Mouse (Mus musculus): ENCODE results near the gene Ift74. TPM values are rescaled to one million over a fixed set of nuclear protein-coding genes. Genes with fewer than 3 reads are reported as not detected.
"Not testable (repeated sequence)": the region's sequence is repeated elsewhere in the genome, so short reads cannot be mapped to it uniquely, and the experiment has no call there.

Gene Ift74
- total RNA-seq (2017) = 3.9 and 7.2 TPM in 2 replicates

- ATAC-seq (ENCODE audit: extremely low read depth, insufficient number of reproducible peaks, low FRiP score, poor library complexity, severe bottlenecking) = peak; percentile 100
These were observed at the start of gene Ift74 for GRCm38 (mm10) chr4:94613972-94614626. Ift74 (plus strand) TSS chr4:94614491.

GRCm38 (mm10) chr4:94572677-94573076, 41.6 kb upstream of the Ift74 start:
- no peak for ATAC-seq (ENCODE audit: extremely low read depth, insufficient number of reproducible peaks, low FRiP score, poor library complexity, severe bottlenecking)

DNA sequence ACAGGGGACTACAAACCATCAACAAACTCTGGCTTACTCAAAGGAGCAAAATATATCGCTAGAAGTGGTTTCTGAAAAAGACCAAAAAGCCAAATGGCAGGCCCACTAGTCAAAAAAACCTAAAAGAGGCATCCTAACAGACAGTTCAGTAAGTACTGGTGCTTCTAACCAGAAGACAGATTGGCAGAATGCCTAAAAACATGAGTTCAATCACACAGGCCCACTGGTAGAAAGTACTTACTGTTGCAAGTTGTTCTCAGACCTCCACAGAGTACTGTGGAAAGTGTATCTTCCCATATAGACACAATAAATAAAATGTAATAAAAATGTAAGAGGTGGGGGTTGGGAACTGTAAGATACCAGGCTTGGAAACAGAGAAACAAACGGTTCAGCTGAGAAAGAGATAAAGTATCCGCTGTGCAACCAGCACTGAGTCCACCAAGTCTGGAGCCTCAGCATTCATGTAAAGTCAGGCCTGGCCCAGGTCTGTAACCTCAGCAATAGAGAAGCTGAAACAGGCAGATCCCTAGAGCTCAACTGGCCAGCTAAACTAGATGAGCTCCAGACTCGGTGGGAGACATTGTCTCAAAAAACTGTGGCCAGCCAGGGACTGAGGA, 22.4 kb upstream of the Ift74 start:
- no peak for ATAC-seq (ENCODE audit: extremely low read depth, insufficient number of reproducible peaks, low FRiP score, poor library complexity, severe bottlenecking)

GRCm38 (mm10) chr4:94592709-94593108, 21.6 kb upstream of the Ift74 start:
- no peak for ATAC-seq (ENCODE audit: extremely low read depth, insufficient number of reproducible peaks, low FRiP score, poor library complexity, severe bottlenecking)

- no peak for ATAC-seq (ENCODE audit: extremely low read depth, insufficient number of reproducible peaks, low FRiP score, poor library complexity, severe bottlenecking)
These were observed 12.9 kb upstream of the Ift74 start for GRCm38 (mm10) chr4:94601395-94601794.

DNA sequence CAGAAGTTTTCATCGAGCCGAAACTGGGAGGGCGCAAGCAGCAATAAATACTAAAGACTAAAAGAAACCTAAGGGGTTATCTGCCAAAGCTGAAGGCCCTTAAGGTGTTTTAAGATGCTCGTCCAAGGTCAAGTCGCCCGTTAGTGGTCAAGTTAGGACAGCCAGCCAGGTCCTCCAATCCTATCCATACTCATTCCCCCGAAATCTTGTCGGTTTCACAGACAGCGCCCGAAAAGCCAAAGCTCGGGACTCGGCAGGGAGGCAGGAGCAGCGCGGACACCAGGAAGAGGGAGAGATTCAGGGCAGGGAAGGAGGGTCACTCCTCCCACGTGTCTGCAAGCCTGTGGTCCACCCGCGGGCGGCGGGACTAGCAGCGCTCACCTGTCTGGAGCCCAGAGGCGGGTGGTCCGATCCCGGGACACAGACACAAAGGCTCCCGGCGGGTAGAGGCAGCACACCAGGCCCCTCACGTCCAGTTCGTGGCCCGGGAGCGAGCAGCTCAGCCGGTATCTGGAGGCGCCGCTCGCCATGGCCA, 11.7 kb upstream of the Ift74 start:
- ATAC-seq (ENCODE audit: extremely low read depth, insufficient number of reproducible peaks, low FRiP score, poor library complexity, severe bottlenecking) = no peak

DNA sequence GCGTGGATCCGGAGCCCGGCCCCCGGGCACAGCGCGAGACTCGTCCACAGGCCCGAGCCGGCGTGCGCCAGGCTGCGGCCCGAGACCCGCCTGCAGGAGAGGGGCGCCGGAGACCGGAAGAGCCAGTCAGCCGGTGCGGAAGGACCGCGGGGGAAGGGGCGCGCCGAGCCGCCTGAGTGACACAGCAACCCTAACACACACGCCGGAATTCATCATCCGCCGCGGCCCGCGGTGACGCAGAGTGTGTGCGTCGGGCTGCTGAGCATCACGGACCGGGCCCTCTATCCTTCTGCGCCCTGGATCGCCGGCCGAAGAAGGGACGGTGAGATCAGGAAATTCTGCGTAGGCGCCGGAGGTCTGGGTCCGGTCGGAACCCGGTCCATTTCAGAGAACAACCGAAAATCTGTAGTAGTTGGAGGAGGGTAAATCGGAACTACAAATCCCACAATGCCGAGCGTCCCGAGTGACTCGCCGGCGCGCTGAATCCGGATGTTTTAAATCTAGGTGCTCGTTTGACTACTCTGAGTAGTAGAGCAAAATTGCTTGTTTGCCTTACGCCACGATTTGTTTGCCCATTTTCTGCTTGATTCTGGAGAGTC, 11.2 kb upstream of the Ift74 start, which contains the start of gene Plaa:
Plaa (minus strand) TSS at position 214 of the 599 bp plus-strand sequence.
- peak; percentile 98 for ATAC-seq (ENCODE audit: extremely low read depth, insufficient number of reproducible peaks, low FRiP score, poor library complexity, severe bottlenecking)

- no peak for ATAC-seq (ENCODE audit: extremely low read depth, insufficient number of reproducible peaks, low FRiP score, poor library complexity, severe bottlenecking)
These were observed 9.8 kb upstream of the Ift74 start for GRCm38 (mm10) chr4:94604452-94605019.

DNA sequence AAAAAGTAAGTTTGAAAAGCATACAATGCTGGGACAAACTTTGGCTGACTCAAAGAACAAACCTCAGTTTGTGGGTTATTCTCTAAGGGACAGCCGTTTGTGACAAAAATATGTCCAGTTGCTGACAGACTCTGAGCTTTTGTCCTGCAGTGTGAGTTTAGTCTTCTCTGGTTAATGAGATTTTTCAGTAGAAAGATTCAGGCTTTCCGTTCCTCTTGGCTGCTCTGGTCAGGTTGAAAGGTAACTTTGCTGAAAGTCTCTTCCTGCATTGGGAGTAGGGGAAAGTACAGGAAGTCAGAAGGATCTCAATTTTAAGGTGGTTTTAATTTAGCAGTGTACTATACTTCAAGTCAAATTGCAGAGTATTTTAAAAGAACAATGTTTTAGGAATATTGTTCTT, 8.7 kb upstream of the Ift74 start:
- ATAC-seq (ENCODE audit: extremely low read depth, insufficient number of reproducible peaks, low FRiP score, poor library complexity, severe bottlenecking) = no peak

DNA sequence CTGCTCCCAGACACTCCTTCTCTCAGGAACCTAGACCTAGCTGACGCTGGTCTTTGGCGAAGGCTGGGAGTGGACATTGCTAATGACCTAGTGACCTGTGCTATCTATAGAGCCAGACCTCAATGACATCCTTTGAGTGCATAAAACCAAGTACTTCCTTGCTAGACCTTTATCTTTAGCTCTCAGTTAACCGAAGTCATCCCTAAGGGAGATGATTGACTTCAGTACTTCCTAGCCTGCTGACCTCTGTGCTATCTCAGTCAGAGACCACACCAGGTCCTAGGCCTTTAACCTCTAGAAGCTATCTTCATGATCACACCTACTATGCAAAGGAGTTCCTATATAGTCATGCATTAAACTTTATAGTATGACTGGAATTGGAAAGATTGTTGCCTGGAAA, 4.0 kb upstream of the Ift74 start:
- no peak for ATAC-seq (ENCODE audit: extremely low read depth, insufficient number of reproducible peaks, low FRiP score, poor library complexity, severe bottlenecking)

GRCm38 (mm10) chr4:94614627-94615006, 326 bp downstream of the Ift74 start:
- 0 out of 2 replicates have a peak, but pooled peaks have one; percentile 4 for ATAC-seq (ENCODE audit: extremely low read depth, insufficient number of reproducible peaks, low FRiP score, poor library complexity, severe bottlenecking)

- no peak for ATAC-seq (ENCODE audit: extremely low read depth, insufficient number of reproducible peaks, low FRiP score, poor library complexity, severe bottlenecking)
These were observed 5.8 kb downstream of the Ift74 start for GRCm38 (mm10) chr4:94620077-94620476.

DNA sequence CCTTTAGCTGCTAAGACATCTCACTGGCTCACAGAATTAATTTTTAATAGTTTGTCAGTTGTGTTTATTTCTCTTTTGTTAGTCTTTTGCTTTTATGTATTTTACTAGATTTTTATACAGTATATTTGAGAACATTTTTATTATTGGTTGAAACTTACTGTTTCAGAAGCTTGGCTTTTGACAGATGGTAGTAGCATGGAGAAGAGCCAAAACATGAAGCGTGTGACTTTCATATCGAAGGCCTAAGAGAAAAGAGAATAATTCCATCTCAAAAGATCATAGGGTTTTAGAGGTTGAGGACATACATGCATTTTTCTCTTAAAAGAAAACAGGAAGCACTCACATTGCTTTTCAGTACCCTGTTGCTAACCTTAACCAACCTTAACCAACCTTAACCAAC, 28.9 kb downstream of the Ift74 start:
- ATAC-seq (ENCODE audit: extremely low read depth, insufficient number of reproducible peaks, low FRiP score, poor library complexity, severe bottlenecking) = no peak

GRCm38 (mm10) chr4:94649920-94650319, 35.6 kb downstream of the Ift74 start, which contains the start of gene Lrrc19:
Lrrc19 (minus strand) TSS chr4:94650144.
- no peak for ATAC-seq (ENCODE audit: extremely low read depth, insufficient number of reproducible peaks, low FRiP score, poor library complexity, severe bottlenecking)

DNA sequence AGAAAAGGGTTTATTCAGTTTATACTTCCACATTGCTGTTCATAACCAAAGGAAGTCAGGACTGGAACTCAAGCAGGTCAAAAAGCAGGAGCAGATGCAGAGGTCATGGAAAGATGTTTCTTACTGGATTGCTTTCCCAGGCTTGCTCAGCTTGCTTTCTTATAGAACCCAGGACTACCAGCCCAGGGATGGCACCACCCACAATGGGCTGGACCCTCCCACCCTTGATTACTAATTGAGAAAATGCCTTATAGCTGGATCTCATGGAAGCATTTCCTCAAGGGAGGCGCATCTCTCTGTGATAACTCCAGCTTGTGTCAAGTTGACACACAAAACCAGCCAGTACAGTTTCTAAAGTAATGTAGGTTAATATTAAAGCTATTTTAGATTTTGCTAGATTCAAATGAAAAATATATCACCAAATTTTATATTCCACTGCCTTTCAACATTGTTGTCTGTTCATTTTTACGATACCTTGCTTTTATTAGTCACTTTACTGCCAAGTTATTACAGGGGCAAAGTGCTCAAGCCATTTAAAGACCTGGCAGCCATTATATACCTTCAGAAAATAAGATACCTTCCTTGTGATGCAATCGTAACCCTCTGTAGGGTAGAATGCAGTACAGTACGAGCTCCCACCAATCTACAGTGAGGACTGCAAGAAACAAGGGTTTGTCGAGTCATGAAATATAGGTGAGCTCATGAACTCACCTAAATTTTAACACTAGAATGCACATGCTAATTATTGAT, 36.3 kb downstream of the Ift74 start:
- not testable (repeated sequence) for ATAC-seq (ENCODE audit: extremely low read depth, insufficient number of reproducible peaks, low FRiP score, poor library complexity, severe bottlenecking)

DNA sequence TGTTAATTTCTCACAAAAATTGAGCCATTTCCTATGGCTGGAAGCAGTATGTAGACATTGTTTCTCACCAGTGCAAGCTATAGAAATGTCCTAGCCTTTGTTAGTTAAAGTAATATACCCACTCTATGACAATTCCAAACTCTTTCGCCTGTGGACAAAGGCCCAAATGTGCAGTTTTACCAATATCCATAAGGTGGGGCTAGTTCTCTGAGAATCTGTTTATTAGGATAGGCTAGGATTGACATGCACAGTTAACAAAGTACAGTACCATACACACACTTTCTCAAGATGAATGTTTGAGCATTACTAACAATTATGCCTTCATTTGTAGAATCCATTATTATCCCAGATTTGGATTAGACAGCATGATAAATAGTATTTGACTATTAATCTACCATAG, 55.4 kb downstream of the Ift74 start:
- no peak for ATAC-seq (ENCODE audit: extremely low read depth, insufficient number of reproducible peaks, low FRiP score, poor library complexity, severe bottlenecking)

GRCm38 (mm10) chr4:94680662-94681061, 66.4 kb downstream of the Ift74 start:
- no peak for ATAC-seq (ENCODE audit: extremely low read depth, insufficient number of reproducible peaks, low FRiP score, poor library complexity, severe bottlenecking)

- ATAC-seq (ENCODE audit: extremely low read depth, insufficient number of reproducible peaks, low FRiP score, poor library complexity, severe bottlenecking) = no peak
These were observed 66.9 kb downstream of the Ift74 start for GRCm38 (mm10) chr4:94681181-94681580.

DNA sequence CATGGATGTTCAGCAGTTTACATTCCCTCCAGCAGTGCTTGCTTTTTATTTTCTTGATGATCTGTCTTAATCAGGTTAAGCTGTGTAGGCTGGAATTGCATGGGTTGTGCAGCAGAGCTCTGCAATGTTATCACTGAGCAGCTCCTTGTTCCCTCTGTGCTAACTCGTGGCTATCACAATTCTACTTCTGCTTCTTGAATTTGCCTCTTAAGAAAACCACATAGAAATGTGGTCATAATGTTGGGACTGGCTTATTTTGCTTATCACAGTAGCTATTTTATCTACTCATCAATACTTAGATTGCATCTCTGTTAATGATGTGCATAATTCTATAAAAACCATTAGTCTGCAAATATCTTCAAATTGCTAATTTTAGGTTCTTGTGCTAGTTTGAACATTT, 67.7 kb downstream of the Ift74 start:
- ATAC-seq (ENCODE audit: extremely low read depth, insufficient number of reproducible peaks, low FRiP score, poor library complexity, severe bottlenecking) = no peak
